Mouse (Mus musculus) neural tube, embryonic 10.5 days (tissue): ENCODE results near the gene Neurod1.
A peak's percentile ranks its signal among the peaks of the same experiment; 100 is the strongest.

Experiments
- DNase-seq: peaks from one replicate; pipeline ENCODE4 v3.0.0-alpha.2; 2017; ENCODE audit warnings: low spot score; ENCODE audit errors: extremely low spot score

Gene Neurod1

DNA sequence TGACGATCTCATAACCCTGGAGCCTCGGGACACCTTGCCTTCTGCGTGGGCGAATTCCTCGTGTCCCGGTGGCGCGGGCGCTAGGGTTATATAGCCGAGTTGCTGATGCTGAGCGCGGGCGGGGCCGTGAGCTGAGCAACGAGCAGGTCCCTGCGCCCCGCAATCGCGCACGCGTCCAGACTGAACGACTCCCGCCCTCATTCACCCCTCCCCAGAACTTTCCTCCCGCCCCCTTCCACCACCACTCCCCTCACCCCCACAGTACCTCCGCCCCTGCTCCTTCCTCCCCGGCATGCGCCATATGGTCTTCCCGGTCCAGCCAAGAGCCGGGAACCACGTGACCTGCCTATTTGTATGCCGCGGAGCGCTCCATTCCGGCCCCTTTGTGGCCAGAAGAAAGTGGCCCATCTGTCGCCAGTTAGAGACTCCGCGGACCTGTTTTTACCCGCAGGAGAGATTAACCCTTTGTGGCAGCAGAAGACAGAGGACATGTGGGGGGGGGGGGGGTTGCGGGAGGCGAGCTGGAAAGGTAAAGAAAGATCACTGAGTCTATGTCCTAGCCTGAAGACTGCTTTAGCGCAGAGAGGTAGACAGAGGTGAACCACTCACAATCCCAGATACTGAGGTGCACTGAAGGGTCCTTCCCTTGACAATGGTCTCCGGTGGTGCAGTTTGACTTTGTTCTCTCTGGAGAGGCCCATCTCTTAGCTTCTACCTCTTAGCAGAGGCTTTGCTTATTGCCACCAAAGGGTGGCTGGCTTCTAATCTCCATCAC, at the start of gene Neurod1, which contains the start of gene Cerkl:
Gene Neurod1 (minus strand): TSS at position 177 of the 775 bp plus-strand sequence.
Gene Cerkl (minus strand): TSS at position 211 of the 775 bp plus-strand sequence.
- DNase-seq, result peak; percentile 84

DNA sequence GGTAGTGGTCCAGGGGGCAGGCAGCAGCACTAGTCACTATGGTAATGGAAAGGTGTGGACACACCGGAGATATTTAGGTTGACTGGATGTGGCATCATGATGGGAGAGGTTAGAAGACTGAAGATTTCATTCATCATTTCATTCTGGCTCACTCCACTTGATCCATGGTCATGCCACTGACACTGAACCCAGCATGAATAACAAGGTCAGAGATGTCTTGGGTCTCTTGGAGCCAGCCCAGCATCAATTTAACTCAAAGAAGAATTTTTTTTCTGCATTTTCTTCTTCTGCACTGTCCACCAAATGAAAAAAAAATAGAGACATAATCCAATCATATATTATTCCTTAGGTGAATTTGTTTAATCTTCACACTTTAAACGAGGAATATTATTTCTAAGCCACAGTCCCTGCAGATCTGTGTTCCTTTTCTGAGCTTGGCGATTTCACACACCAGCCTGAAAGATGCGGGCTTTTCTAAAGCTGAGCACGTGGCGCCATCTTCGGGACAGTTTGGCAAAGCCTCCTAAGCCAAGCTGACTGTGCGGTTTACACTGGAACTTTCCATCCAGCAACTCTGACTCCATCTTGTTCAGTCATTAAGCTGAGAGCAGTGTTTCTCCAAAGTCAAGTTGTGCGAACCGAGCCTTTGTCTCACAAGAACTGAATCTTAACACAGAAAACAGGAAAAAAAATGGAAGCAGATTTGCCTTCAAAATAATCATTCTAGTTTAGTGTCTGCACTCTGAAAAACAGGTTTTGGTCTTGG, 42.6 kb upstream of the Neurod1 start:
- peak; percentile 66 for DNase-seq

DNA sequence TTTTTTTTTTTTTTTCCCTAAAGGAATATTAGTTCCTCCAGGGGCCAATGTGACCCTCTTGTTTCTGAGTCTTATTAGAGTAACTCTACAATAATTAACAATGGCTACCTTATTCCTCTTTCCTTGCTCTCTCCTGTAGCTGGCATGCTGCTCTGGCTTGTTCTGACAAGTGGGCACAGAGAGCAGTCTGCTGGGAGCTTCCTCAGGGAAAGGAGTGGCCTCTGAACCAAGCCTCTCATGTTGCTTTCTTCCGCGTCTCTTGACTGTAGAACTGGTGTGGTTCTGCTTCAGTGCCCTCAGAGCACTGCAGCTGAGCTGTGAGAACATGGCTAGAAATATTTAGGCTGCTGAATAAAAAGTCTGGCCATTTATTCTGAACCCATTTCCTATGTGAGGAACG, 28.6 kb upstream of the Neurod1 start:
- DNase-seq, result no peak

DNA sequence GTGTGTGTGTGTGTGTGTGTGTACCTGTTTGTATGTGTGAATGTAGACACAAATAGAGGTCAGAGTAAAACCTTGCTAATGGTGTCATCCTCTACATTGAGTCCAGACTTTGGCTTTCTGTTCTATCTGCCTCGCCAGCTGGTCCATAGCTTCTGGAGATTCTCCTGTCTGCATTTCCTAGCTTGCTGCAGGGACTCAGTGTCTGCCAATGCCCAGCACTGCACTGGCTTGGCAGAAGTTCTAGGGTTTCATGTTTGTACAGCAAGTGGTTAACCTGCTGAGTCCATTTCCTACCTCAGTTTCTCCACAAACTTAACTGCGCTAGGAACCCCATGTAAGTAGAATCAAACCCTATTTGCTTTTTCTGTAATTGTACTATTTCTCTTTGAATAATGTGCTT, 26.0 kb upstream of the Neurod1 start:
- no peak for DNase-seq

DNA sequence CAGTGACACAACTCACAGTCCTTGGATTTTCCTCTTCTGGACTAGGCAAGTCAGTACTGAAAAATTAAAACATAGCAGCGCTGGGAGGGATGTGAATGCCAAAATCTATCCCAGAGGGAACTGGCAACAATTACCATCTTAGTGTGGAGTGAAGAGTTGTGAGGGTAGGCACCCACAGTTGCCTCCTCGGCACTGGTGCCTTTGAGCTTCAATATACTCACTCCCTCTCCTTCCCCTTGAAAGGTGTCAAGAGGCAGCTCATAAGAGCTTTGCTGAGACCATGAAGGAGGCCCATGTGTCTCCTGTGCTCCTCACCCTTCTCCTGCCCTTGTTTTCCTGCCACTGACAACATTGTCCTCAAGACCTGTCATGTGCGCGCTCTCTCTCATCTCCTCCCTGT, 5.9 kb upstream of the Neurod1 start:
- DNase-seq, result no peak

DNA sequence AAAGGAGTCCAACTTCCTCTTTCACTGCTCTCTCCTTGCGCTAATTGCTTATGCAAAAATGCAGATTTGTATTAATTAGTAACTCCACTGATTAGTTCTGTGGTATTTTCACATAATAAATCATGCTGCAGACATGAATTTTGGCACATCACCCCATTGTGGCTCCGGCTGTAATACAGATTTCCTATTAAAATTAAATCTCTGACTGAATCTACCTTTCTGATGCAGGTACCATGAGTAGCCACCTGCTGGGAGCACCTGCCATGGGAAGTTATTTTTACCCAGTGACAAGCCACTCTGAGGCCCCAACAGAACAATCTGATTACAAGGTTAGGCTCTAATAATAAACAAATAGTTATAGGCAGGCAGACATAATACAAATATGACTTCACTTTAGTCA, 5.3 kb upstream of the Neurod1 start:
- no peak for DNase-seq

DNA sequence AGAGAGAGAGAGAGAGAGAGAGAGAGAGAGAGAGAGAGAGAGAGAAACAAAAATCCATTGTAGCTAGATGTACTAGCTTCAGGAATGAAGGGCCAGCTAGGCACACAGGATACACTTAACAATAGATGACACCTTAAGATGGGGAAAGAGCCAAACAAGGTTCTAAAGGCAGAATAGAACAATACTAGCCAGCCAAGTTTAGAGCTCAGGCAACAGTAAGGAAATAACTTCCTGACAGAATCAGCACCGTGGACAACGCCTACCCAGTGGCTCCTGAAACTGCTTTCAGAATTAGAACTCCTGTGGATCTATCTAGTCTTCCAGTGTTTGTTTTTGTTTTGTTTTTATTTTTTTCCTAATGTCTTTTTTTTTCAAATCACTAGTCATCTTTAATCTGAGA, 4.0 kb upstream of the Neurod1 start:
- peak; percentile 33 for DNase-seq

DNA sequence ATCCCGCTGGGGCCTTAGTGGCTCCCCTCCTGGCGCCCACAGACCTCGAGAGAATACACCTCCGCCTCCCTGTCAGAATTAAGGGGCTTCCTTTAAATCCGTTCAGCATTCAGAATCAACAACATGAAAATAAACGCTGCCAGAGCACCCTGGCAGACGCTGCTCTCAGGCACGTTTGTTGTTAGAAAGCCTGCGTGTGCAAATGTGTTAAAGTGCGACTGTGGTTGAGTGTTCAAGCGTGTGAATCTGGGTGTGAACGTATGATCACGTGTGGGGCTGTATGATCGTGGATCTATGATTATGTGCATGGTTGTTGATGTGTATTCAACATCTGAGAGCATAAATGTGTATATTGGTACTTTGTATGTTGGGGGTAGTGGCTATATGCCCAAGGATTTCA, 3.6 kb upstream of the Neurod1 start:
- DNase-seq, result peak; percentile 23

DNA sequence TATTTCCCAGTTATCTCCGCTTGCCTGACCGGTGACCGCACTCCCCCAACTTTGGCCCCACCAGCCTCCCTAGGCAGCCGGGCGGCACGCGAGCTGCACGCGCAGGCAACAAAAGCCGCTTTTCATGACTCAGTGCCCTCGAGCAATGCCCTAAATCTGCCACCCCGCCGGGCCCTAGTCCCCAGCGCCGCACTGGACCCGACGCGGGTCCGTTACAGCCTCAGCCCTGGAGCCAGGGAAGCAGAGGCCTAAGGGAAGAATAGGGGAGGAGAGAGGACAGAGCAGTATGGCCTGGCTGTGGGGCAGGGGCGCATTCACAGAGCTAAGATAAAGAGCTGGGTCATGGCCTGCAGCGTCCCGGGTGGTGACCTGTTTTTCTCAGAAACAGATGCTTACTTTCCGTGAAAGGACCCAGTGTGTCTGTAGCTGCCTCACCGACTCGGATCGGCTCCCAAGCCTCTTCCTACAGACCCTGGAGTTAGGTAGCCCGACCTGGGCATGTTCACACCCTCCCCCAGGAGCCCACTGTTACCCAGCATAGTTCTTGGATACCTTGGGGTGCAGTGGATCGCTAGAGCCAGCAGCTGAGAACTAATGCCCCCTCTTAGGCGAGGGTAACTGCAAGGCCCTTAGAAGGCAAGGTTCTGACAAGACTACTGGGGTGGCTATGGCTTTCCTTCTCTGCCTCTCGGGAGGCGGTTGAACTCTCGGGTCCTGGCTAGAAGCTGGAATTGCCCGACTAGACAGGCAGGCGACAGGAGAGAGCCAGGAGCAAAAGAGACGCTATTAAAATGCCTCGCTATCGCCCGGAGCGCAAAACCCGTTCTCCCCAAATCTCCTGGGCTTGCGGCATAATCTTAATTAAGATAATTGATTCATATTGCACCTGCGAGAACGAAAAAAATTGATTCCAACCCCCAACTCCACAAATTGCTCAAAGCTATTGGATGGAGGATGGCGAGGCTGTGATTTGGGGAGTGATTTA, 2.8 kb upstream of the Neurod1 start:
- DNase-seq, result peak; percentile 69

DNA sequence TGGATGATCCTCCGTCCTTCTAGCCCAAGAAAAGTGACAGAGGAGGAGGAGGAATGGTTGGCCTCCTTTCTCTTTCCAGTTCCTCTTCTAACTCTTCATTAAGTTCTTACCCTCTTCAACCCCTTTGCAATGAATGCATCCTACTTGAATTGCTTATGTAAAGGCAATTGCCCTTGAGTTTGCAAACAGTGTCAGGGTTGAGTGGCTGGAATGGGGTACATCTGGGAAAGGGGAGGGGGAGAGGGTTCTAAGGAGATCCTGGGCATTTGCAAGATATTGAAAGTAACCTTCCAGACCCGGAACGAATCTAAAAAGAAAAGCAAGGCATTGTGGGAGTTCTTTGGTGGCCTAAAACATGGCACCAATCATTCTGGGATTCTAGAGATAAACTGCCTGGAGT, 1.4 kb upstream of the Neurod1 start:
- DNase-seq, result no peak

DNA sequence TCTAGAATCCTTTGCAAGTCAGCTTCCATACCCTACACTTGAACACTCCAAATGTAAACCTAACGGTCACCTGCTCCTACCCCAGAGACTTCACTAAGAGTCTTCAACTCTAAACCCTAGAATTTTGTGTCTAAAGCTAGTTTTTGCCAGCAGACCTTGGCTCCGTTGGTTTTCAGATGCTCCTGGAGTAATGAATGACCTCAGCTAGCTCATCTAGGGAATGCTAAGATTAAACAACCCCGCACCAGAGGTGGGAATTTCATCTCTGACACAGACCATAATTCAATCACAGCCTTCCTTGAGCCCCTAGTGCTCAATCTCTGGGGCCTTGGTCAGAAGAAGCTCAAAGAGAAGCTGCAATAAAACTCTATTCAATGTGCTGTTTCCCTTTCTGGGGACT, 883 bp upstream of the Neurod1 start:
- no peak for DNase-seq

DNA sequence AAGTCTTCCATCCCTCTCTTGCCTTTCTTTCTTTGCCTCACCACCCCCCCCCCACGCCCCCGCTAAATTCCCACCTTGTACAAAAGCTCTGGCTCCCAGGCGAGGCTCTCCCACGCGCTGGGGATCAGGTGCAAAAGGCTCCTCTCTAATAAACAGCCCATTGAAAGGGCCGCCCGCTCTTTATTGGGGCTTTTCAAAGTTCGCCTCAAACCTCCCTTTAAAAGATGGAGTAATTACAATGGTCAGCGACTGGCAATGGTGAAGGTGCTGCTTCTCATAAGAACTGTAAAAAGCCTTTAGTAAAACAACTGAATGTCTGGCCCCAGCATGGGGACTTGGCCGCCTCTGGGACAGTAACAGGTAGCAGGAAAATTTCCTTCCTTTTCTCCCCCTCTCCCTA, 905 bp downstream of the Neurod1 start:
- DNase-seq, result peak; percentile 24

DNA sequence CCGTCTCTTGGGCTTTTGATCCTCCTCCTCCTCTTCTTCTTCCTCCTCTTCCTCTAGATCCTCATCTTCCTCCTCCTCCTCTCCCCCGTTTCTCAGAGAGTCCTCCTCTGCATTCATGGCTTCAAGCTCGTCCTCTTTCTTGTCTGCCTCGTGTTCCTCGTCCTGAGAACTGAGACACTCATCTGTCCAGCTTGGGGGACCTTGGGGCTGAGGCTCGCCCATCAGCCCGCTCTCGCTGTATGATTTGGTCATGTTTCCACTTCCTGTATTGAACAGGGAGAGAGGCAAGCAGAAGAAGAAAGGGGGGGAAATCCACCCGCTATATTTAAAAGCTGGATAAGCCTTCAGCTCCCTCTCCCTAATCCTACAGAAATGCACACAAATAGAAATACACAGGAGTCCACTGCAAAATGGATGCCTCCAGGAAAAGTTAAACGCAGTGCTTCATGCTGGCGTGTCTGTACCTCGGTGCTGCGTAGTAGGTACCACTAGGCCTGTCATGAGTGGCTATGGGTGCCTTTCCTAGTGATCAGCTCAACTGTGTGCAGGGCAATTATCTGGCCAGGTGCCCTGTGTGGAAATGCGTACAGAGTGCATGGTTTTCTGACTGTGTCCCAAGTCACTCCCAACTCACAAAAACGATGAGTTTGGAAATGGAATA, 1.6 kb downstream of the Neurod1 start:
- DNase-seq, result peak; percentile 19

DNA sequence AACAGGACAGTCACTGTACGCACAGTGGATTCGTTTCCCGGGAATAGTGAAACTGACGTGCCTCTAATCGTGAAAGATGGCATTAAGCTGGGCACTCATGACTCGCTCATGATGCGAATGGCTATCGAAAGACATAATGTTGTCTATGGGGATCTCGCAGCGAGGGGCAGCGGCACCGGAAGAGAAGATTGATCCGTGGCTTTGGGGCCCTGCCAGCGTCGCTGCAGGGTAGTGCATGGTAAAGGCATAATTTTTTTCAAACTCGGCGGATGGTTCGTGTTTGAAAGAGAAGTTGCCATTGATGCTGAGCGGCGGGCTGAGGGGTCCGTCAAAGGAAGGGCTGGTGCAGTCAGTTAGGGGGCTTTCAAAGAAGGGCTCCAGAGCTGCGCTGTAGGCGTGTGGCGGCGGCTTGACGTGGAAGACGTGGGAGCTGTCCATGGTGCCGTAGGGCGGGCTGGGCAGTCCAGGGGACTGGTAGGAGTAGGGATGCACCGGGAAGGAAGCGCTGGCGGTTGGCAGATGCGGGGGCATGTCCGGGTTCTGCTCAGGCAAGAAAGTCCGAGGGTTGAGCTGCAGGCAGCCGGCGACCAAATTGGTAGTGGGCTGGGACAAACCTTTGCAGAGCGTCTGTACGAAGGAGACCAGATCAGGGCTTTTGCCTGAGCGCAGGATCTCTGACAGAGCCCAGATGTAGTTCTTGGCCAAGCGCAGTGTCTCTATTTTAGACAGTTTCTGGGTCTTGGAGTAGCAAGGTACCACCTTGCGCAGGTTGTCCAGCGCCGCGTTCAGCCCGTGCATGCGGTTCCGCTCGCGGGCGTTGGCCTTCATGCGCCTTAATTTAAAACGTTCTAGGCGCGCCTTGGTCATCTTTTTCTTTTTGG, 2.4 kb downstream of the Neurod1 start:
- DNase-seq, result peak; percentile 90

DNA sequence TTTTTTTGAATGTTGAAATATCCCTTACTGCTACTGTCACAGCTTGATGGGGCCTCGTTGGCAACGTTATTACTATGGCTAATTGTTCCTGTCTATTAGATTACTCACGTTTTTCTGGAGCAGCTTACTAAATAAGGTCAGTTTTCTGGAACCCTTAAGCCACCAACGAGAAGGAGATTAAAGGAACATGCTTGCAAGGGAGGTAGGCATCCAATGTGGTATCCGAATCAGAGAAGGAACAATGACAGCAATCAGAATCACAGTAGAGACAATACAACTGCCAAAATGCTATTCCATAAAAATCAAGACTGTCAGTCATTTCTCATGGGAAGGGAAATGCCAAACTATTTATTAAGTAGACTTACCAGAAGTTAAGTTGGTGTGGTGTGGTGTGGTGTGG, 5.1 kb downstream of the Neurod1 start:
- no peak for DNase-seq

DNA sequence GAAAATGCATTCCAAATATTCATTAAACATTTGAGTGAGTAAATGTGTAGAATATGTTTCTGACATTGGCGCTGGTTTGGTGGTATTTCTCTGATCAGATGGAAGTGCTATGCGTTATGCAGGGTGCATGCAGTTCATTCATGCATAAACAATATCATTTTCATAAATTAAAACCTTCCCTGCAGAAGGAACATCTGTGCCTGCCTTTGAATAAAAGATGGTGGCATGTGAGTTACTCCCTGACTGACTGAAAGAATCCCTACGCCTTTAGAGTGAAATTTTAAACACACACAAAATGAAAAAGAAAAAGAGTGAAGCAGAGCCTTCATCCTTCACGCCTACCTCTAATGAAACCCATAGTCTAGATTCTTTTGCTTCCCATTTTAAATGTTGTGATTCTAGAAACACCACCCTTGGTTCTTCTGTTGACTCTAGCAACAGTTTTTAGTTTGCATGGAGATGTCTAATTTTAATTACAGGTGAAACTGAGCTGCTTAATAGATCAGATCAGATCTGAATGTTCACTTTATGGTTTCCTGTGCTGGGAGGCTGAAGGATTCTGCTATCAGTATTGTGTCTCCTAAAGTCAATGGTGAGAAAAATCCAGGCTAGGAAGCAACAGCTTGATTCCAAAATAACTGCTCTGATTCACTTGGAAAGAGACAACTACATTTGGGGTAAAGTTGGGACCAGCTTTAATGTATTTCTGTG, 5.7 kb downstream of the Neurod1 start:
- DNase-seq, result no peak

DNA sequence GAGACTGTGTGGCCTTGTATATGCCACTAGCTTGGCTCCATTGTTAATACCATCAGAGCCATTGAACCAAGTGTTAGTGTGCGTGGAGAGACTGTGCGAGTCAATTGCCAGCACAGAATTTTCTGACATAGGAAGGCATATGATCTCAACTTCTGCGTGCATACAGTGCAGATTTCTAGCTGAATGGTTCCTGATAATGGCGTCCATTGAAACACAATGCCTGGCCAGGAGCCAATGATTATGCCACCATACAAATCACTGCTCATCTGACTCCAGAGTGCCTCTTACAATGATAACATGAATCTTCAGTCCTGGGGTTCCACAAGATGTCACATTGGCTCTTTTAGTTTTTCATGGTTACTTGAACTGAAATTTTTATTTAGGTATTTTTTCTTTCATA, 7.2 kb downstream of the Neurod1 start:
- no peak for DNase-seq

DNA sequence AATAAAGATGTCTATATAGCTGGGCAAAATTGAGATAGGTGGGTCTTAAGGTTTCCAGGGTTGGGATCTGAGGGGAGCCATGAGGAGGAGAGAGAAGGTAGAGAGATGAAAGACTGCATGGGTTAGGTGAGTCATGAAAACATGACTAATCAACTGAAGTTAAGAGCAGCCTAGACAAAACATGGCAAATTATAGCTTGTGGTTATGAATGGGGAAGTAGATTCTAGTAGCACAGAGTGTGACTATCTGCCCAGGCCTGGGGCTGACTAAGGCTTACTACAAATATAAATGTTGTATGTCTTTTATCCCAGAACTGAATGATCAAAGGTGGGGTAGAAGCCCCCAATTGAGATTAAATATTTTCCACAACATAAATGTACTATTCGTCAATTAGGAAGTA, 9.4 kb downstream of the Neurod1 start:
- no peak for DNase-seq

DNA sequence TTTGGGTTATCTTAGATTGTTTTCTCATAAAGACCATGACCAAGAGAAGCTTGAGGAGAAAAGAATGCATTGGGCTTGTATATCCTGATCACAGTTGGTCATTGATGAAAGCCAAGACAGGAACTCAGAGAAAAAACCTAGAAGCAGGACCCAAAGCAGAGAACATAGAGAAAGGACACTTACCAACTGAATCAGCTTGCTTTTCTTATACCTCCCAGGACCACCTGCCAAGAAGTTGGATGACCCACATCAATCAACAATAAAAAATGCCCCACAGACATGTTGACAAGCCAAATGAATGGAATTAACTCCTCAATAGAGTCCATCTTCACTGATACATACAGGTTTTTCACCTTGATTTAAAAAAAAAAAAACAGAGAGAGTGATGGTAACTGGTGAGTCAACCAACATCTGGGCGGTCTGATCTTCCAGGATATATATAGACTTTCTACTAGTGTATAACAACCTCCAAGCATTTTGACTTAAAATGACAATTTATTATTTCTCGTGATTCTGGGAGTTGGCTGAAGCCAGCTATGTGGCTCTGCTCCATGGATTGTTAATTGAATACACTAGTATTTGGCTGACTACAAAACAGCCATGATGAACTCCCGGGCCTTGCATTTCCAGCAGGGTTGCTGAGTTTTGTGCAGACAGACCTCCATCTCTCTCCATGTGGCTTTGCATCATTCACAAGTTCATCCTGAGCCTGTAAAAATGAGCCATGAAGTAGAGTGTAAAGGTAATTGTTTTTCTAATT, 12.5 kb downstream of the Neurod1 start:
- DNase-seq, result no peak
